Mouse (Mus musculus): ENCODE results near the gene Lrmda.

- TF ChIP-seq CTCF (IDR thresholded peaks at IDR 0.05; ENCODE audit: borderline replicate concordance, extremely low read depth, insufficient read depth, insufficient read length): no peak
- no peak for TF ChIP-seq POLR2A (IDR thresholded peaks at IDR 0.05; ENCODE audit: borderline replicate concordance, extremely low read depth, insufficient read depth, insufficient read length, poor library complexity, severe bottlenecking)
These were observed 422.4 kb downstream of the Lrmda start for GRCm38 (mm10) chr14:22441859-22442447.
